Mouse (Mus musculus): ENCODE data around the gene Kif1bp. TPM values are rescaled to one million over a fixed set of nuclear protein-coding genes. Genes with fewer than 3 reads are reported as not detected.
"Not testable (repeated sequence)": the region's sequence is repeated elsewhere in the genome, so short reads cannot be mapped to it uniquely, and the experiment has no call there.

The Kif1bp gene
- total RNA-seq, 2 experiments from 2014 or later: 140 to 143 TPM

GRCm38 (mm10) chr10:62500088-62500915 is 78.0 kb downstream of the Kif1bp start:
- peak; percentile 43 to 69 for DNase-seq (ENCODE audit: extremely low spot score in 1 of 2, low spot score in 2 of 2)
- intact Hi-C loops (cut with DNase I): loop anchor here (2.0 kb wide), 1 partner anchor 44 kb away; no protein-coding TSS in a partner anchor

DNA sequence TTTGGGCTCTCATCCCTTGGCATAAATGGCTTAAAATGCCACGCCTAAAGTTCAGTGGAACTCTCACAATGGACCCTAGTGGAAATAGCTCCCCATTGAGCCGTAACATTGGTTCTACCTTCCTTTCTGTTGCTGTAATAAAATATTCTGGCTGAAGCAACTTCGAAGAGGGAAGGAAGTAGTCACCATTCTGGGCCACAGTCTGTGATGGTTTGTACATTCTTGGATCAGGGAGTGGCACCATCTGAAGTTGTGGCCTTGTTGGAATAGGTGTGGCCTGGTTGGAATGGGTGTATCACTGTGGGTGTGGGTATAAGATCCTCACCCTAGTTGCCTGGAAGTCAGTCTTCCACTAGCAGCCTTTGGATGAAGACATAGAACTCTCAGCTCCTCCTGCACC is 86.6 kb downstream of the Kif1bp start:
- DNase-seq (ENCODE audit: extremely low spot score in 1 of 2, low spot score in 2 of 2); intact Hi-C loops (cut with DNase I): not testable (repeated sequence)

Other genes with a start within 250 kb of the Kif1bp start
- gene Hk1, start 198.5 kb downstream of the Kif1bp start, total RNA-seq (2021): 100 to 1,000 TPM; 309 to 314 TPM
- 1 to 10 TPM; 5.8 to 5.9 TPM for gene Hkdc1, start 156.0 kb downstream of the Kif1bp start, total RNA-seq (2021)
- 1 to 10 TPM; 2.7 to 3.0 TPM for gene 4930507D05Rik, start 129.0 kb downstream of the Kif1bp start, total RNA-seq (2021)
- 10 to 100 TPM; 20.8 to 25.6 TPM for gene Supv3l1, start 128.7 kb downstream of the Kif1bp start, total RNA-seq (2021)
- gene Vps26a, start 91.7 kb downstream of the Kif1bp start, total RNA-seq (2021): 10 to 100 TPM; 46.3 to 47.9 TPM
- 1 to 10 TPM; 6.5 to 9.5 TPM for gene Srgn, start 51.0 kb downstream of the Kif1bp start, total RNA-seq (2021)
- 10 to 100 TPM; 29.5 to 30.6 TPM for gene Ddx21, start 23.8 kb upstream of the Kif1bp start, total RNA-seq (2021)
- 10 to 100 TPM; 85.1 to 92.5 TPM for gene Ddx50, start 72.8 kb upstream of the Kif1bp start, total RNA-seq (2021)
- gene Stox1, start 147.7 kb upstream of the Kif1bp start, total RNA-seq (2021): 1 to 10 TPM; 5.2 to 5.5 TPM
- gene Ccar1, start 213.8 kb upstream of the Kif1bp start, total RNA-seq (2021): 10 to 100 TPM; 58.6 to 61.7 TPM